Mouse (Mus musculus): Measurements from ENCODE around the gene Swap70. TPM values are rescaled to one million over a fixed set of nuclear protein-coding genes. Genes with fewer than 3 reads are reported as not detected.

Swap70 gene
- total and polyA plus RNA-seq, 3 experiments, result 18.3 to 23.3 TPM; not detected in 1

DNA sequence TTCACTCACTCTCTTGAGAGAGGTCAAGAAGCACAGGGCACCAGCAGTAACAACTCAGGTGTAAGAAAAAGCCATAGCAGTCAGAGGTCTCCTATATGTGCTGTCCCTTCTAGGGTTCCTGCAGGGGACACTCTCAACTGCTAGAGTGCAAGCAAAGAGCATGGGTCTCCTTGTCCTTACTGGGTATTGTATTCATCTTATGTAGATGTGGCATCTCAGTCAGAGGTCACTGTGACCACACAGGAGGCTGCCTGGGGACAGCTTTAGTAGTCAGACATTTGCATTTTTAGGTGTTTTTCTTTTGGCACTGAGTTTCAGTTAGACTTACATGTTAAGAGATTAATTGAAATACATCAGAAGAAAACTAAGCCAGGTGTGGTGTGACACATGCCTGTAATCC is 45.5 kb downstream of the Swap70 start:
- Histone ChIP-seq H3K4me3 (ENCODE audit: control insufficient read depth in 1 of 2, insufficient read depth in 1 of 2, low read depth in 2 of 2, low read length in 2 of 2) (no peak overlapping the region), H3K4me1 (ENCODE audit: control insufficient read depth in 1 of 2, insufficient read depth in 2 of 2, low read length in 2 of 2) (peaks cover 4 to 9% of the 10 kb centered on the region in 2 experiments; a peak in 2 of 4 replicates), H3K27ac (ENCODE audit: control insufficient read depth, low read depth, low read length) (no peak overlapping the region), H3K9ac (ENCODE audit: control insufficient read depth, low read depth, low read length, poor library complexity, severe bottlenecking) (no peak overlapping the region), H3K27me3 (ENCODE audit: control insufficient read depth in 1 of 2, insufficient read depth in 2 of 2, low read length in 2 of 2) (no peaks in the 10 kb centered on the region), H3K36me3 (ENCODE audit: control insufficient read depth in 1 of 2, insufficient read depth in 2 of 2, low read length in 2 of 2) (peaks cover 2 to 9% of the 10 kb centered on the region in 2 experiments), H3K9me3 (replicated peaks; ENCODE audit: insufficient read depth, low read length) (no peaks in the 10 kb centered on the region), H3K79me2 (ENCODE audit: control insufficient read depth, insufficient read depth, low read length, poor library complexity) (no peaks in the 10 kb centered on the region)
- DNase-seq (ENCODE audit: low read depth, low spot score), result no peak
- no peak for TF ChIP-seq KAT2A (conservative IDR thresholded peaks at IDR 0.05; ENCODE audit: low read depth, low read length)
- no peak for TF ChIP-seq POLR2AphosphoS5 (IDR thresholded peaks at IDR 0.05; ENCODE audit: borderline replicate concordance, low read depth, low read length)
- no peak for TF ChIP-seq USF1 (IDR thresholded peaks at IDR 0.05; ENCODE audit: low read depth, low read length)
- TF ChIP-seq MAX (IDR thresholded peaks at IDR 0.05; ENCODE audit: low read length), result no peak
- TF ChIP-seq ZNF384 (IDR thresholded peaks at IDR 0.05; ENCODE audit: low read depth, low read length), result no peak
- TF ChIP-seq MAFK (IDR thresholded peaks at IDR 0.05; ENCODE audit: borderline replicate concordance, low read depth, low read length), result no peak
- TF ChIP-seq E2F4 (IDR thresholded peaks at IDR 0.05; ENCODE audit: borderline replicate concordance, low read depth, low read length), result no peak
- TF ChIP-seq POLR2A (IDR thresholded peaks at IDR 0.05; ENCODE audit: control insufficient read depth in 1 of 2, insufficient read depth in 1 of 2, low read depth in 1 of 2, low read length in 2 of 2, poor library complexity in 1 of 2), result no peak
- TF ChIP-seq HCFC1 (IDR thresholded peaks at IDR 0.05; ENCODE audit: low read depth, low read length), result no peak
- no peak for TF ChIP-seq SIN3A (IDR thresholded peaks at IDR 0.05; ENCODE audit: low read length)
- TF ChIP-seq CHD1 (IDR thresholded peaks at IDR 0.05; ENCODE audit: low read depth, low read length), result no peak
- TF ChIP-seq CHD2 (IDR thresholded peaks at IDR 0.05; ENCODE audit: low read length), result no peak
- TF ChIP-seq NRF1 (IDR thresholded peaks at IDR 0.05; ENCODE audit: insufficient read depth, low read depth, low read length, poor library complexity, severe bottlenecking), result no peak
- TF ChIP-seq RAD21 (IDR thresholded peaks at IDR 0.05; ENCODE audit: low read depth, low read length), result no peak
- no peak for TF ChIP-seq ELF1 (IDR thresholded peaks at IDR 0.05; ENCODE audit: low read depth, low read length)

DNA sequence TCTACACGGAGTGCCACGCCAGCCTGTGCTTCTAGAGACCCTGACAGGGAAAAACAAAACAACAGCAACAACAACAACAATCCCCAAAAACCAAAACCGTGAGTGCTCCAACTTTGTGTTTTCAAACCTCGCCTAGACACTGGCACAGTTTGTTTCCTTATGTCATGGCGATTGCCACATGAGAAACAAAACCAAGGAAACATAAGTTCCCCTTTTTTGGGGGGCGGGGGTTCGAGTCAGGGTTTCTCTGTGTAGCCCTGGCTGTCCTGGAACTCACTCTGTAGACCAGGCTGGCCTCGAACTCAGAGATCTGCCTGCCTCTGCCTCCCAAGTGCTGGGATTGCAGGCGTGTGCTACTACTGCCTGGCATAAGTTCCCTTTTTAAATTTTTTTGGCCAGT is 46.5 kb downstream of the Swap70 start:
- no peak overlapping the region for H3K9ac ChIP-seq (ENCODE audit: control insufficient read depth, low read depth, low read length, poor library complexity, severe bottlenecking)
- H3K27me3 ChIP-seq (ENCODE audit: control insufficient read depth in 1 of 2, insufficient read depth in 2 of 2, low read length in 2 of 2), result no peaks in the 10 kb centered on the region
- TF ChIP-seq MAZ (IDR thresholded peaks at IDR 0.05; ENCODE audit: low read depth, low read length) (no peak), CHD1 (IDR thresholded peaks at IDR 0.05; ENCODE audit: low read depth, low read length) (no peak), ZNF384 (IDR thresholded peaks at IDR 0.05; ENCODE audit: low read depth, low read length) (no peak), POLR2AphosphoS2 (IDR thresholded peaks at IDR 0.05; ENCODE audit: low read length) (no peak), E2F4 (IDR thresholded peaks at IDR 0.05; ENCODE audit: borderline replicate concordance, low read depth, low read length) (no peak), POLR2AphosphoS5 (IDR thresholded peaks at IDR 0.05; ENCODE audit: borderline replicate concordance, low read depth, low read length) (no peak), EP300 (IDR thresholded peaks at IDR 0.05; ENCODE audit: low read depth in 1 of 2, low read length in 2 of 2) (no peak), TCF12 (IDR thresholded peaks at IDR 0.05; ENCODE audit: low read depth, low read length) (no peak), ZKSCAN1 (IDR thresholded peaks at IDR 0.05; ENCODE audit: low read depth, low read length) (no peak), MXI1 (IDR thresholded peaks at IDR 0.05; ENCODE audit: low read depth, low read length) (no peak)

More for the DNA sequence above, 46.5 kb downstream of the Swap70 start:
- peaks cover 2 to 9% of the 10 kb centered on the region in 2 experiments for H3K36me3 ChIP-seq (ENCODE audit: control insufficient read depth in 1 of 2, insufficient read depth in 2 of 2, low read length in 2 of 2)
- no peak overlapping the region for H3K4me3 ChIP-seq (ENCODE audit: control insufficient read depth in 1 of 2, insufficient read depth in 1 of 2, low read depth in 2 of 2, low read length in 2 of 2)
- no peaks in the 10 kb centered on the region for H3K79me2 ChIP-seq (ENCODE audit: control insufficient read depth, insufficient read depth, low read length, poor library complexity)
- H3K9me3 ChIP-seq (replicated peaks; ENCODE audit: insufficient read depth, low read length), result no peaks in the 10 kb centered on the region
- no peak overlapping the region for H3K27ac ChIP-seq (ENCODE audit: control insufficient read depth, low read depth, low read length)
- DNase-seq (ENCODE audit: low read depth, low spot score), result no peak
- peaks cover 4 to 9% of the 10 kb centered on the region in 2 experiments; a peak in 2 of 4 replicates for H3K4me1 ChIP-seq (ENCODE audit: control insufficient read depth in 1 of 2, insufficient read depth in 2 of 2, low read length in 2 of 2)
